Mouse (Mus musculus): Measurements from ENCODE around the gene Rtp1. TPM values are rescaled to one million over a fixed set of nuclear protein-coding genes. Genes with fewer than 3 reads are reported as not detected.
A peak's percentile ranks its signal among the peaks of the same experiment; 100 is the strongest.

Rtp1 gene
- polyA plus RNA-seq, 1 experiment, result 0.04 TPM

GRCm38 (mm10) chr16:23450816-23451215 lies 21.9 kb downstream of the Rtp1 start:
- H3K4me3 ChIP-seq (ENCODE audit: control insufficient read depth, insufficient read depth, low read length), result no peak overlapping the region
- H3K36me3 ChIP-seq (ENCODE audit: control insufficient read depth, insufficient read depth, low read length), result no peaks in the 10 kb centered on the region
- 92% methylated on average over 4 of the region's 4 CpGs for WGBS
- DNase-seq, result no peak
- no peaks in the 10 kb centered on the region for H3K27me3 ChIP-seq (ENCODE audit: control insufficient read depth, insufficient read depth, low read length)
- H3K4me1 ChIP-seq (replicated peaks; ENCODE audit: control insufficient read depth, insufficient read depth, low read length), result no peaks in the 10 kb centered on the region; the same call in 1 of the 2 replicates
- no peak for TF ChIP-seq CTCF (IDR thresholded peaks at IDR 0.05; ENCODE audit: borderline replicate concordance, control insufficient read depth, extremely low read depth, insufficient read depth, low read length, poor library complexity)
- TF ChIP-seq POLR2A (IDR thresholded peaks at IDR 0.05; ENCODE audit: control insufficient read depth, extremely low read depth, insufficient read depth, low read length, poor library complexity), result no peak
- no peak overlapping the region for H3K27ac ChIP-seq (ENCODE audit: control insufficient read depth, insufficient read depth, low read length)

DNA sequence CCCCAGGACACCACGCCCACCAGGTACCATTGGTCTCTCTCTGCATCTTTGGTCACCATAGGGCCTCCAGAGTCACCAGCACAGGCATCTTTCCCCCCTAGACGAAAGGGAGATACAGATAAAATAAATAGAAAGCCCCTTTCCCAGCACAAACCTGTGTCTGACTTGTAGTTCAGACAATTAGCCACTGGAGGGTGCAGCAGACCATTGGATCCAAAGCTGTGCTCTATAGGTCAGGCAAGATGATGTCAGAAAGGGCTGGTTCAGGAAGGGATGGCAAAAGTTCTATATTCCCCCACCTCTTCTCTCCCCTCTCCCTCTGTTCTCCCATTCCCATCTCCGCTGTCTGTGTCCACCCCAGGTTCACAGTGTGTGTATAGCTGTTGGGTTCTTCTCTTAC lies 23.5 kb downstream of the Rtp1 start:
- WGBS, result 49% methylated on average over 3 of the region's 3 CpGs
- no peak overlapping the region for H3K4me3 ChIP-seq (ENCODE audit: control insufficient read depth, insufficient read depth, low read length)
- no peak for TF ChIP-seq CTCF (IDR thresholded peaks at IDR 0.05; ENCODE audit: borderline replicate concordance, control insufficient read depth, extremely low read depth, insufficient read depth, low read length, poor library complexity)
- TF ChIP-seq POLR2A (IDR thresholded peaks at IDR 0.05; ENCODE audit: control insufficient read depth, extremely low read depth, insufficient read depth, low read length, poor library complexity), result no peak
- H3K27ac ChIP-seq (ENCODE audit: control insufficient read depth, insufficient read depth, low read length), result no peak overlapping the region
- no peaks in the 10 kb centered on the region for H3K27me3 ChIP-seq (ENCODE audit: control insufficient read depth, insufficient read depth, low read length)
- no peaks in the 10 kb centered on the region; the same call in 1 of the 2 replicates for H3K4me1 ChIP-seq (replicated peaks; ENCODE audit: control insufficient read depth, insufficient read depth, low read length)
- no peaks in the 10 kb centered on the region for H3K36me3 ChIP-seq (ENCODE audit: control insufficient read depth, insufficient read depth, low read length)
- DNase-seq, result peak; percentile 56

- TF ChIP-seq CTCF (IDR thresholded peaks at IDR 0.05; ENCODE audit: borderline replicate concordance, control insufficient read depth, extremely low read depth, insufficient read depth, low read length, poor library complexity) (no peak), POLR2A (IDR thresholded peaks at IDR 0.05; ENCODE audit: control insufficient read depth, extremely low read depth, insufficient read depth, low read length, poor library complexity) (no peak)
- no peak overlapping the region for H3K4me3 ChIP-seq (ENCODE audit: control insufficient read depth, insufficient read depth, low read length)
- H3K4me1 ChIP-seq (replicated peaks; ENCODE audit: control insufficient read depth, insufficient read depth, low read length), result no peaks in the 10 kb centered on the region
- WGBS, result 69% methylated on average over 6 of the region's 6 CpGs
- H3K27ac ChIP-seq (ENCODE audit: control insufficient read depth, insufficient read depth, low read length), result no peak overlapping the region
- H3K36me3 ChIP-seq (ENCODE audit: control insufficient read depth, insufficient read depth, low read length), result no peaks in the 10 kb centered on the region
- DNase-seq, result no peak
- H3K27me3 ChIP-seq (ENCODE audit: control insufficient read depth, insufficient read depth, low read length), result no peaks in the 10 kb centered on the region
These were observed 25.4 kb downstream of the Rtp1 start for GRCm38 (mm10) chr16:23454376-23454775.

GRCm38 (mm10) chr16:23456534-23456933 lies 27.6 kb downstream of the Rtp1 start:
- TF ChIP-seq POLR2A (IDR thresholded peaks at IDR 0.05; ENCODE audit: control insufficient read depth, extremely low read depth, insufficient read depth, low read length, poor library complexity) (no peak), CTCF (IDR thresholded peaks at IDR 0.05; ENCODE audit: borderline replicate concordance, control insufficient read depth, extremely low read depth, insufficient read depth, low read length, poor library complexity) (no peak)
- no peaks in the 10 kb centered on the region for H3K4me1 ChIP-seq (replicated peaks; ENCODE audit: control insufficient read depth, insufficient read depth, low read length)
- no peaks in the 10 kb centered on the region for H3K27me3 ChIP-seq (ENCODE audit: control insufficient read depth, insufficient read depth, low read length)
- WGBS, result 94% methylated on average over 3 of the region's 3 CpGs
- H3K4me3 ChIP-seq (ENCODE audit: control insufficient read depth, insufficient read depth, low read length), result no peak overlapping the region
- DNase-seq, result no peak
- H3K36me3 ChIP-seq (ENCODE audit: control insufficient read depth, insufficient read depth, low read length), result no peaks in the 10 kb centered on the region
- H3K27ac ChIP-seq (ENCODE audit: control insufficient read depth, insufficient read depth, low read length), result no peak overlapping the region

DNA sequence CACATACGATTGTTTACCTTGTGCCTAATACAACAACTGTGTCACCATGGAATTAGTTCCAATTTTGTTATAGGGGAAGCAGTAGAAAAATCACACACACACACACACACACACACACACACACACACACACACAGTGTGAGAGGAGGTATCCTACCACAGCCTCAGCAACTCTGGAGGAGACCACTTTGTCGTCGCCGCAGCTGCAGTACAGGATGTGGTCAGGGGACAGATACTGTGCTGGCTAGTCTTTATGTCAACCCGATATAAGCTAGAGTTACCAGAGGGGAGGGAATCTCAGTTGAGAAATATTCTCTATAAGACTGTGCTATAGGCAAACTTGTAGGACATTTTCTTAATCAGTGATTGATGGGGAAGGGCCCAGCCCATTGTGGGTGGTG lies 28.4 kb downstream of the Rtp1 start:
- Histone ChIP-seq H3K4me1 (replicated peaks; ENCODE audit: control insufficient read depth, insufficient read depth, low read length) (no peaks in the 10 kb centered on the region), H3K27me3 (ENCODE audit: control insufficient read depth, insufficient read depth, low read length) (no peaks in the 10 kb centered on the region), H3K27ac (ENCODE audit: control insufficient read depth, insufficient read depth, low read length) (no peak overlapping the region), H3K4me3 (ENCODE audit: control insufficient read depth, insufficient read depth, low read length) (no peak overlapping the region), H3K36me3 (ENCODE audit: control insufficient read depth, insufficient read depth, low read length) (no peaks in the 10 kb centered on the region)
- DNase-seq, result peak; percentile 9
- TF ChIP-seq CTCF (IDR thresholded peaks at IDR 0.05; ENCODE audit: borderline replicate concordance, control insufficient read depth, extremely low read depth, insufficient read depth, low read length, poor library complexity), result no peak
- WGBS, result 22% methylated on average over 5 of the region's 5 CpGs

- Histone ChIP-seq H3K36me3 (ENCODE audit: control insufficient read depth, insufficient read depth, low read length) (no peaks in the 10 kb centered on the region), H3K27me3 (ENCODE audit: control insufficient read depth, insufficient read depth, low read length) (no peaks in the 10 kb centered on the region), H3K27ac (ENCODE audit: control insufficient read depth, insufficient read depth, low read length) (no peak overlapping the region), H3K4me1 (replicated peaks; ENCODE audit: control insufficient read depth, insufficient read depth, low read length) (no peaks in the 10 kb centered on the region), H3K4me3 (ENCODE audit: control insufficient read depth, insufficient read depth, low read length) (no peak overlapping the region)
- no peak for DNase-seq
- no peak for TF ChIP-seq POLR2A (IDR thresholded peaks at IDR 0.05; ENCODE audit: control insufficient read depth, extremely low read depth, insufficient read depth, low read length, poor library complexity)
- 85% methylated on average over 7 of the region's 7 CpGs for WGBS
These were observed 30.1 kb downstream of the Rtp1 start for GRCm38 (mm10) chr16:23458906-23459588.

All from thymus, adult 2 months (tissue).